Mouse (Mus musculus) limb, embryonic 13.5 days (tissue): Measurements from ENCODE around the gene St3gal6. TPM values are rescaled to one million over a fixed set of nuclear protein-coding genes. Genes with fewer than 3 reads are reported as not detected.
A peak's percentile ranks its signal among the peaks of the same experiment; 100 is the strongest.

Experiments used
- ATAC-seq: fragments of 200-750 bp; cut with Nextera tagmentation; 2 replicates; pipeline ENCODE4 v1.8.0; 2017; ENCODE audit warnings: low read depth, moderate number of reproducible peaks, moderate TSS enrichment; ENCODE audit not compliant: low FRiP score
- H3K27ac ChIP-seq: fragments of 300-500 bp; sonication (generic); 2 replicates; pipeline ENCODE4 v1.5.1; 2015; ENCODE audit warnings: inconsistent platforms, mild to moderate bottlenecking, moderate library complexity
- H3K27me3 ChIP-seq: fragments of 300-500 bp; sonication (generic); 2 replicates; pipeline ENCODE4 v1.6.1; 2015; ENCODE audit warnings: mild to moderate bottlenecking, inconsistent platforms
- H3K36me3 ChIP-seq: fragments of 300-500 bp; sonication (generic); 2 replicates; pipeline ENCODE4 v1.6.1; 2015; ENCODE audit warnings: inconsistent platforms, mild to moderate bottlenecking, moderate library complexity
- H3K4me1 ChIP-seq: fragments of 300-500 bp; sonication (generic); 2 replicates; pipeline ENCODE4 v1.6.1; 2015; ENCODE audit warnings: inconsistent platforms
- H3K4me2 ChIP-seq: fragments of 300-500 bp; sonication (generic); replicated peaks from 2 replicates; pipeline ENCODE4 v1.6.1; 2015; ENCODE audit warnings: inconsistent platforms, mild to moderate bottlenecking, moderate library complexity
- H3K4me3 ChIP-seq: fragments of 300-500 bp; sonication (generic); 2 replicates; pipeline ENCODE4 v1.5.1; 2015; ENCODE audit warnings: moderate library complexity, mild to moderate bottlenecking, inconsistent platforms
- H3K9ac ChIP-seq: fragments of 300-500 bp; sonication (generic); 2 replicates; pipeline ENCODE4 v1.6.1; 2015; ENCODE audit warnings: mild to moderate bottlenecking, inconsistent platforms
- H3K9me3 ChIP-seq: fragments of 300-500 bp; sonication (generic); 2 replicates; pipeline ENCODE4 v1.6.1; 2016; ENCODE audit warnings: inconsistent platforms
- WGBS: fragments of 180-500 bp; shearing (Covaris S2); methylation state at CpG from one replicate; pipeline ENCODE4 v1.1.7; 2015; 5-methylcytosine and 5-hydroxymethylcytosine counted together
- polyA plus RNA-seq: library from polyadenylated mRNA; unstranded; fragments of >200 nt; fragmentation: Nextera tagmentation; extraction: Ambion mirVana; gene quantifications from 2 replicates; pipeline ENCODE4 v1.2.1, GENCODE M21; 2015

Gene St3gal6
- 17.9 and 18.6 TPM in 2 replicates for polyA plus RNA-seq

- Histone ChIP-seq H3K9me3 (peaks cover 6% of the 10 kb centered on the region; the same call in 1 of the 2 replicates), H3K27me3 (no peaks in the 10 kb centered on the region), H3K9ac (peak within 1 kb of the TSS; percentile 88), H3K27ac (peak within 1 kb of the TSS; percentile 86), H3K36me3 (no peaks in the 10 kb centered on the region; the same call in 1 of the 2 replicates), H3K4me3 (peak within 1 kb of the TSS; percentile 62), H3K4me2 (peak within 1 kb of the TSS; percentile 87), H3K4me1 (peaks cover 18% of the 10 kb centered on the region)
- ATAC-seq: no peak
- WGBS: 86% methylated on average over 12 of the region's 12 CpGs
Observed at GRCm38 (mm10) chr16:58523972-58524850, at the start of gene St3gal6. Gene St3gal6, minus strand, starts transcription at chr16:58524243.

- Histone ChIP-seq H3K36me3 (no peaks in the 10 kb centered on the region), H3K9me3 (no peaks in the 10 kb centered on the region), H3K4me2 (no peak overlapping the region), H3K9ac (no peak overlapping the region), H3K27ac (no peak overlapping the region), H3K27me3 (no peaks in the 10 kb centered on the region), H3K4me1 (no peaks in the 10 kb centered on the region), H3K4me3 (no peak overlapping the region)
- no peak for ATAC-seq
Observed at GRCm38 (mm10) chr16:58570694-58571264, 46.7 kb upstream of the St3gal6 start.

- H3K36me3 ChIP-seq: no peaks in the 10 kb centered on the region
- no peak for ATAC-seq
- H3K9ac ChIP-seq: no peak overlapping the region
Observed at GRCm38 (mm10) chr16:58561196-58561595, 37.2 kb upstream of the St3gal6 start.

GRCm38 (mm10) chr16:58556067-58556830 is 32.2 kb upstream of the St3gal6 start:
- Histone ChIP-seq H3K9me3 (no peaks in the 10 kb centered on the region), H3K9ac (no peak overlapping the region), H3K4me3 (no peak overlapping the region), H3K27ac (no peak overlapping the region), H3K4me1 (no peaks in the 10 kb centered on the region), H3K36me3 (no peaks in the 10 kb centered on the region), H3K4me2 (no peak overlapping the region), H3K27me3 (no peaks in the 10 kb centered on the region)
- WGBS: 57% methylated on average over 4 of the region's 4 CpGs
- ATAC-seq: no peak

More at GRCm38 (mm10) chr16:58561196-58561595, 37.2 kb upstream of the St3gal6 start:
- 81% methylated on average over 2 of the region's 2 CpGs for WGBS
- H3K4me1 ChIP-seq: no peaks in the 10 kb centered on the region
- no peaks in the 10 kb centered on the region for H3K27me3 ChIP-seq
- no peak overlapping the region for H3K4me2 ChIP-seq
- no peak overlapping the region for H3K27ac ChIP-seq
- no peaks in the 10 kb centered on the region for H3K9me3 ChIP-seq
- H3K4me3 ChIP-seq: no peak overlapping the region

DNA sequence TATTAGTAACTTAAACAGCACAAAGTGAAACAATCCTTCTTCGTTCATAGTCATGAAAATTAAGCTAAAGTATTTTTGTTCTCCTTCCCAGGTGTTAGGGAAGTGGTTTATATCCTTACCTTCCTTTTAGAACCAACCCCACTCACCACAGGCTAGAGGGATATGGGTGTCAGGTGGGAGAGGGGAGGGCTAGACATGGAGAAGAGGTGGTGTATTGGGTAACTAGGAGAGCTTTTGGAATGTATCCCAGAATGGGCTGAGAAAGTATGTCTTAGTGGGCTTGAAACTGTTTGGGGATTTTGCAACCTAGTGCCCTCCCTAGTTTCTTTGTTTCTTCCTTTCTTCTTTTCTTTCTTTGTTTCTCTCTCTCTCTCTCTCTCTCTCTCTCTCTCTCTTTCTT is 30.6 kb upstream of the St3gal6 start:
- no peaks in the 10 kb centered on the region for H3K4me1 ChIP-seq
- H3K4me2 ChIP-seq: no peak overlapping the region
- no peak overlapping the region for H3K27ac ChIP-seq
- no peaks in the 10 kb centered on the region for H3K36me3 ChIP-seq
- 68% methylated on average over 1 of the region's 1 CpGs for WGBS
- no peaks in the 10 kb centered on the region for H3K9me3 ChIP-seq
- H3K9ac ChIP-seq: no peak overlapping the region
- H3K4me3 ChIP-seq: no peak overlapping the region
- H3K27me3 ChIP-seq: no peaks in the 10 kb centered on the region
- ATAC-seq: no peak

GRCm38 (mm10) chr16:58548042-58548441 is 24.0 kb upstream of the St3gal6 start:
- Histone ChIP-seq H3K9ac (no peak overlapping the region), H3K27ac (no peak overlapping the region), H3K27me3 (no peaks in the 10 kb centered on the region), H3K4me1 (no peaks in the 10 kb centered on the region), H3K4me2 (no peak overlapping the region), H3K9me3 (no peaks in the 10 kb centered on the region), H3K36me3 (no peaks in the 10 kb centered on the region), H3K4me3 (no peak overlapping the region)
- no peak for ATAC-seq
- WGBS: 76% methylated on average over 2 of the region's 2 CpGs

DNA sequence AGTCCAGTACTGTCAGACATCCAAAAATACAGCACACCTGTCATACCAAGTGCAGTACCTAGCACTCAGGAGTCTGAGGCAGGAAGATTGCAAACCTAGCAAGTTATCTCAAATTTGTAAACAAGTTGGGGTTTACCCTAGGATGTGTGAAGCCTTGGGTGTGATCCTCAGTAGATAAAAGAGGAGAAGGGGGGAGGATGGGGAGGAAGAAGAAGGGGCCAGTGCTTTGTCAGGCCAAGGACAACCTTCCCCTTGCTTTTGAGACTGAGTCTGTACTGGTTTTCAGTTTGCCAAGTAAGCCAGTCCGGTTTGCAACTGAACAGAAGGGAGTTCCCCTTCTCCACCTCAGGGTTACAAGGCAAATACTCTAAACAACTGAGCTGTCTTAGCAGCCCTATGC is 22.1 kb upstream of the St3gal6 start:
- Histone ChIP-seq H3K9ac (no peak overlapping the region), H3K9me3 (no peaks in the 10 kb centered on the region), H3K4me2 (no peak overlapping the region), H3K27me3 (no peaks in the 10 kb centered on the region), H3K36me3 (no peaks in the 10 kb centered on the region), H3K4me3 (no peak overlapping the region), H3K4me1 (no peaks in the 10 kb centered on the region), H3K27ac (no peak overlapping the region)
- no peak for ATAC-seq
- 74% methylated on average over 1 of the region's 1 CpGs for WGBS

DNA sequence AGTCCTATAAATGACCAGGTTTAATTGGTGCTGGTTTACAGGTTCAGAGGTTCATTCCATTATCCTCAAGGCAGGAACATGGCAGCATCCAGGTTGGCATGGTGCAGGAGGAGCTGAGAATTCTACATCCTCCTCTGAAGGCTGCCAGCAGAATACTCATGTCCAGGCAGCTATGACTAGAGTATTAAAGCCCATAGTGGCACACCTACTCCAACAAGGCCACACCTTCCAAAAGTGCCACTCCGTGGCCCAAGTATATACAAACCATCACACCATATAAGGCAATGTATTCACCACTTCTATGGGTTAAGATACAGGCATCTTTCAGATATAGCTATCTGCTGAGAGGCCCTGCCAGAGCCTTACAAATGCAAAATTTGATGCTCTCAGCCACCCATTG is 15.4 kb upstream of the St3gal6 start:
- no peak overlapping the region for H3K9ac ChIP-seq
- no peaks in the 10 kb centered on the region for H3K27me3 ChIP-seq
- no peak overlapping the region for H3K4me3 ChIP-seq
- ATAC-seq: no peak
- H3K27ac ChIP-seq: no peak overlapping the region
- no peaks in the 10 kb centered on the region for H3K4me1 ChIP-seq
- no peaks in the 10 kb centered on the region for H3K9me3 ChIP-seq
- no peak overlapping the region for H3K4me2 ChIP-seq
- no peaks in the 10 kb centered on the region for H3K36me3 ChIP-seq
- WGBS: 77% methylated on average over 1 of the region's 1 CpGs

DNA sequence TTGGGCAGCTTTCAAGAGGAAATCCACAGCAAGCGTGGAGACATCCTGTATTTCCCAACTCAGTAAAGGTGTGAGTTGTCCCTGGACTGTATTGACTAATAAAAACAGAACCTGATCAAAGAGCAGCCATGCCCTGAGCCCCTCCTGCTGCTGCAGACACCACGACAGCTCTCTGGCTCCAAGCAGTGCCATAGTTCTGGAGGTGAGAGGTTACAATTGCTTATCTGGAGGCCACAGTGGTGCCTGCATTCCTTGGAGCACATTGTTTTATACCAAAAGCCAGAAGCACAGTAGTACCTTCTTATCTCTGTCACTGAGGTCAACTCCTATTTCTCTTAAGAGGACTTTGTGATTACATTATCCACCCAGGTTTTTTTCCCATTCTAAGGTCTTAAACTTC is 15.0 kb upstream of the St3gal6 start:
- H3K27ac ChIP-seq: no peak overlapping the region
- H3K4me2 ChIP-seq: no peak overlapping the region
- 28% methylated on average over 2 of the region's 2 CpGs for WGBS
- no peaks in the 10 kb centered on the region for H3K9me3 ChIP-seq
- H3K4me1 ChIP-seq: no peaks in the 10 kb centered on the region
- no peaks in the 10 kb centered on the region for H3K36me3 ChIP-seq
- H3K9ac ChIP-seq: no peak overlapping the region
- no peaks in the 10 kb centered on the region for H3K27me3 ChIP-seq
- no peak overlapping the region for H3K4me3 ChIP-seq
- no peak for ATAC-seq

GRCm38 (mm10) chr16:58536076-58536475 is 12.0 kb upstream of the St3gal6 start:
- no peak for ATAC-seq
- Histone ChIP-seq H3K4me3 (no peak overlapping the region), H3K27ac (no peak overlapping the region), H3K4me2 (no peak overlapping the region), H3K36me3 (no peaks in the 10 kb centered on the region), H3K4me1 (no peaks in the 10 kb centered on the region; the same call in 1 of the 2 replicates), H3K9me3 (no peaks in the 10 kb centered on the region), H3K27me3 (no peaks in the 10 kb centered on the region), H3K9ac (no peak overlapping the region)
- WGBS: 81% methylated on average over 2 of the region's 2 CpGs

- no peaks in the 10 kb centered on the region for H3K27me3 ChIP-seq
- no peak overlapping the region for H3K27ac ChIP-seq
- no peak for ATAC-seq
- H3K4me2 ChIP-seq: no peak overlapping the region
- 68% methylated on average over 5 of the region's 5 CpGs for WGBS
- H3K4me1 ChIP-seq: no peaks in the 10 kb centered on the region; the same call in 1 of the 2 replicates
- no peaks in the 10 kb centered on the region for H3K36me3 ChIP-seq
- H3K4me3 ChIP-seq: no peak overlapping the region
- H3K9me3 ChIP-seq: no peaks in the 10 kb centered on the region
- no peak overlapping the region for H3K9ac ChIP-seq
Observed at GRCm38 (mm10) chr16:58535236-58535635, 11.2 kb upstream of the St3gal6 start.
